Mouse (Mus musculus) erythroblast, embryonic 14.5 days (primary cell): Measurements from ENCODE around the gene Frmd5. TPM values are rescaled to one million over a fixed set of nuclear protein-coding genes. Genes with fewer than 3 reads are reported as not detected.

Source experiments
- H3K27me3 ChIP-seq: 2 replicates; pipeline ENCODE4 v1.6.1; 2012; ENCODE audit warnings: inconsistent platforms; ENCODE audit not compliant: control insufficient read depth
- H3K36me3 ChIP-seq: 2 replicates; pipeline ENCODE4 v1.6.1; 2012; ENCODE audit warnings: mild to moderate bottlenecking, inconsistent platforms; ENCODE audit not compliant: control insufficient read depth
- H3K4me1 ChIP-seq: 2 replicates; pipeline ENCODE4 v1.6.1; 2012; ENCODE audit warnings: inconsistent platforms; ENCODE audit not compliant: control insufficient read depth
- H3K4me3 ChIP-seq: replicated peaks from 2 replicates; pipeline ENCODE3; 2012; ENCODE audit warnings: moderate library complexity, mild to moderate bottlenecking, inconsistent platforms
- H3K9me3 ChIP-seq: 2 replicates; pipeline ENCODE4 v1.6.1; 2012; ENCODE audit warnings: low read length, inconsistent platforms, mixed read lengths; ENCODE audit not compliant: control insufficient read depth
- GATA1 ChIP-seq: IDR thresholded peaks from 2 replicates; pipeline ENCODE4 v1.6.1; 2012; ENCODE audit warnings: low read length, inconsistent platforms, mixed read lengths
- TAL1 ChIP-seq: IDR thresholded peaks from 3 replicates; pipeline ENCODE4 v1.6.1; 2012; ENCODE audit warnings: low read length, inconsistent platforms, mixed read lengths
- polyA plus RNA-seq: library from polyadenylated mRNA; stranded (reverse); fragments of >175 nt; gene quantifications from 2 replicates; pipeline ENCODE4 v1.2.3, GENCODE M21; 2012

Frmd5 gene
- polyA plus RNA-seq, 1 experiment: not detected

- H3K36me3 ChIP-seq: no peaks in the 10 kb centered on the region
- no peak overlapping the region for H3K4me3 ChIP-seq
- H3K27me3 ChIP-seq: peaks cover 2% of the 10 kb centered on the region; the same call in 1 of the 2 replicates
- H3K4me1 ChIP-seq: no peaks in the 10 kb centered on the region; the same call in 1 of the 2 replicates
- no peaks in the 10 kb centered on the region for H3K9me3 ChIP-seq
- TF ChIP-seq TAL1: no peak
Measured at GRCm38 (mm10) chr2:121787767-121788166, 19.1 kb downstream of the Frmd5 start.

GRCm38 (mm10) chr2:121787271-121787670 lies 19.6 kb downstream of the Frmd5 start:
- Histone ChIP-seq H3K4me1 (no peaks in the 10 kb centered on the region; the same call in 1 of the 2 replicates), H3K36me3 (no peaks in the 10 kb centered on the region), H3K9me3 (no peaks in the 10 kb centered on the region), H3K4me3 (no peak overlapping the region), H3K27me3 (peaks cover 2% of the 10 kb centered on the region; the same call in 1 of the 2 replicates)
- no peak for TF ChIP-seq TAL1
- no peak for TF ChIP-seq GATA1

- TF ChIP-seq TAL1 (no peak), GATA1 (no peak)
- H3K36me3 ChIP-seq: no peaks in the 10 kb centered on the region
- H3K27me3 ChIP-seq: no peaks in the 10 kb centered on the region
- H3K4me1 ChIP-seq: no peaks in the 10 kb centered on the region
- H3K9me3 ChIP-seq: no peaks in the 10 kb centered on the region
- H3K4me3 ChIP-seq: no peak overlapping the region
Measured at GRCm38 (mm10) chr2:121776219-121776618, 30.7 kb downstream of the Frmd5 start.

GRCm38 (mm10) chr2:121764851-121765250 lies 42.0 kb downstream of the Frmd5 start:
- no peaks in the 10 kb centered on the region for H3K27me3 ChIP-seq
- TF ChIP-seq TAL1 (no peak), GATA1 (no peak)
- no peaks in the 10 kb centered on the region for H3K36me3 ChIP-seq
- no peak overlapping the region for H3K4me3 ChIP-seq
- no peaks in the 10 kb centered on the region for H3K9me3 ChIP-seq
- H3K4me1 ChIP-seq: no peaks in the 10 kb centered on the region

DNA sequence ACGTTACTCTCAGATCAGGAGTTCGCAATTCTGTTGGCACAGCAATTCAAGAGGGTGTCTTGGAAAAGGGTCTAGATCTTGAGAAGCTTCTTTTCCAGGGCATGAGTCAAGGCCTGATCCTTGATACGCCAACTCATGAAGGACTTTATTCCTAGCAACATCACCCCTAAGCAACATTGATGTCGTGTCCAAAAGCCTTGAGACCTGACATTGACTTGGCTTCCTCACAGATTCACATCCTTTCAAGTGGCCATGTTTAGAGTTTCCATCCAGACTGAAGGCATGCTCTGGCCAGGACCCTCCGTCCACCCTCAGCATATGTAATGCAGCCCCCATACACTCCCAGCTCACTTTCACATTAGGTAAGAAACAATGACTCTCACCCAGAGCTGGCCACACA lies 45.0 kb downstream of the Frmd5 start:
- Histone ChIP-seq H3K27me3 (no peaks in the 10 kb centered on the region), H3K36me3 (no peaks in the 10 kb centered on the region), H3K9me3 (no peaks in the 10 kb centered on the region), H3K4me1 (no peaks in the 10 kb centered on the region), H3K4me3 (no peak overlapping the region)
- no peak for TF ChIP-seq TAL1
- no peak for TF ChIP-seq GATA1

- no peaks in the 10 kb centered on the region for H3K4me1 ChIP-seq
- H3K4me3 ChIP-seq: no peak overlapping the region
- TF ChIP-seq TAL1 (no peak), GATA1 (no peak)
- H3K27me3 ChIP-seq: no peaks in the 10 kb centered on the region
- H3K9me3 ChIP-seq: no peaks in the 10 kb centered on the region
- H3K36me3 ChIP-seq: no peaks in the 10 kb centered on the region
Measured at GRCm38 (mm10) chr2:121761281-121761795, 45.5 kb downstream of the Frmd5 start.

GRCm38 (mm10) chr2:121760646-121761045 lies 46.2 kb downstream of the Frmd5 start:
- Histone ChIP-seq H3K4me1 (no peaks in the 10 kb centered on the region), H3K9me3 (no peaks in the 10 kb centered on the region), H3K36me3 (no peaks in the 10 kb centered on the region), H3K27me3 (no peaks in the 10 kb centered on the region), H3K4me3 (no peak overlapping the region)
- TF ChIP-seq GATA1 (no peak), TAL1 (no peak)

GRCm38 (mm10) chr2:121758258-121758657 lies 48.6 kb downstream of the Frmd5 start:
- Histone ChIP-seq H3K4me3 (no peak overlapping the region), H3K27me3 (no peaks in the 10 kb centered on the region), H3K36me3 (no peaks in the 10 kb centered on the region), H3K9me3 (no peaks in the 10 kb centered on the region), H3K4me1 (no peaks in the 10 kb centered on the region)
- TF ChIP-seq GATA1 (no peak), TAL1 (no peak)

- no peaks in the 10 kb centered on the region for H3K27me3 ChIP-seq
- no peaks in the 10 kb centered on the region for H3K4me1 ChIP-seq
- no peaks in the 10 kb centered on the region for H3K36me3 ChIP-seq
- TF ChIP-seq GATA1: no peak
- TF ChIP-seq TAL1: no peak
- H3K4me3 ChIP-seq: no peak overlapping the region
- H3K9me3 ChIP-seq: no peaks in the 10 kb centered on the region
Measured at GRCm38 (mm10) chr2:121756336-121756735, 50.6 kb downstream of the Frmd5 start.

GRCm38 (mm10) chr2:121755056-121755455 lies 51.8 kb downstream of the Frmd5 start:
- Histone ChIP-seq H3K4me3 (no peak overlapping the region), H3K36me3 (no peaks in the 10 kb centered on the region), H3K4me1 (no peaks in the 10 kb centered on the region), H3K27me3 (no peaks in the 10 kb centered on the region), H3K9me3 (no peaks in the 10 kb centered on the region)
- TF ChIP-seq TAL1 (no peak), GATA1 (no peak)
